Mouse (Mus musculus) E14TG2a.4 (cell line): Measurements from ENCODE around the gene Eif4a1.

ENCODE experiments used
- CTCF ChIP-seq: conservative IDR thresholded peaks from 2 replicates; pipeline ENCODE4 v1.5.1; 2014; ENCODE audit warnings: low read length
- NANOG ChIP-seq: IDR thresholded peaks from 2 replicates; pipeline ENCODE4 v1.6.1; 2014; ENCODE audit warnings: borderline replicate concordance, low read length, mixed read lengths
- POU5F1 ChIP-seq: IDR thresholded peaks from 2 replicates; pipeline ENCODE4 v1.6.1; 2014; ENCODE audit warnings: low read length, borderline replicate concordance

GRCm38 (mm10) chr11:69707480-69707847 lies 35.2 kb upstream of the Eif4a1 start:
- TF ChIP-seq CTCF (no peak), POU5F1 (no peak), NANOG (no peak)
